Mouse (Mus musculus) lung, adult 2 months (tissue): ENCODE results near the gene Apoc4. TPM values are rescaled to one million over a fixed set of nuclear protein-coding genes. Genes with fewer than 3 reads are reported as not detected.

Experiments used
- DNase-seq: peaks from one replicate; pipeline ENCODE4 v3.0.0; 2022
- H3K4me1 ChIP-seq: fragments of 200-500 bp; 2 replicates; pipeline ENCODE4 v1.6.1; 2011; ENCODE audit warnings: low read length; ENCODE audit not compliant: control insufficient read depth, insufficient read depth
- H3K4me3 ChIP-seq: fragments of 200-500 bp; replicated peaks from 2 replicates; pipeline ENCODE3; 2011; ENCODE audit warnings: low read depth, mild to moderate bottlenecking, control low read depth, low read length; ENCODE audit errors: extremely low read depth
- CTCF ChIP-seq: fragments of 200-500 bp; IDR thresholded peaks from 2 replicates; pipeline ENCODE4 v1.5.1; 2011; ENCODE audit warnings: mild to moderate bottlenecking, low read length, control low read depth; ENCODE audit not compliant: insufficient read depth
- POLR2A ChIP-seq: fragments of 200-500 bp; IDR thresholded peaks from 2 replicates; pipeline ENCODE4 v1.6.1; 2011; ENCODE audit warnings: low read depth, mild to moderate bottlenecking, control low read depth, low read length, borderline replicate concordance; ENCODE audit errors: extremely low read depth
- WGBS: fragments of 180-500 bp; shearing (Covaris S2); methylation state at CpG from one replicate; pipeline ENCODE4 v1.1.7; 2018; 5-methylcytosine and 5-hydroxymethylcytosine counted together
- polyA plus RNA-seq: library from polyadenylated mRNA; depleted of rRNA; stranded (reverse); fragments of >200 nt; gene quantifications from 2 replicates; pipeline ENCODE4 v1.2.3, GENCODE M21; 2012; rRNA removed

Apoc4 gene
- polyA plus RNA-seq: 1.1 and 1.4 TPM in 2 replicates

- no peak within 1 kb of the TSS for H3K4me3 ChIP-seq
- no peak for TF ChIP-seq POLR2A
- TF ChIP-seq CTCF: no peak
- H3K4me1 ChIP-seq: no peaks in the 10 kb centered on the region; the same call in 1 of the 2 replicates
- WGBS: 53% methylated on average over 8 of the region's 8 CpGs
- DNase-seq: no peak
Observed at GRCm38 (mm10) chr7:19681202-19681694, at the start of gene Apoc4, which contains the start of gene Gm44805. Gene Apoc4 (minus strand): TSS chr7:19681479. Gene Gm44805 (minus strand): TSS chr7:19681423.

GRCm38 (mm10) chr7:19726541-19726940 is 45.3 kb upstream of the Apoc4 start:
- Histone ChIP-seq H3K4me1 (0 out of 2 replicates have a peak, but pooled peaks cover 2% of the 10 kb centered on the region), H3K4me3 (no peak overlapping the region)
- TF ChIP-seq CTCF (no peak), POLR2A (no peak)
- DNase-seq: no peak
- 95% methylated on average over 4 of the region's 4 CpGs for WGBS

- peak; percentile 65 for DNase-seq
- 0 out of 2 replicates have a peak, but pooled peaks cover 2% of the 10 kb centered on the region for H3K4me1 ChIP-seq
- TF ChIP-seq CTCF (no peak), POLR2A (no peak)
- H3K4me3 ChIP-seq: no peak overlapping the region
- WGBS: 67% methylated on average over 12 of the region's 12 CpGs
Observed at GRCm38 (mm10) chr7:19724167-19724566, 42.9 kb upstream of the Apoc4 start.

- 52% methylated on average over 6 of the region's 6 CpGs for WGBS
- TF ChIP-seq CTCF (no peak), POLR2A (no peak)
- H3K4me3 ChIP-seq: no peak overlapping the region
- H3K4me1 ChIP-seq: 0 out of 2 replicates have a peak, but pooled peaks cover 2% of the 10 kb centered on the region
- DNase-seq: no peak
Observed at GRCm38 (mm10) chr7:19722754-19723195, 41.5 kb upstream of the Apoc4 start.

- Histone ChIP-seq H3K4me1 (peaks cover 5% of the 10 kb centered on the region; the same call in 1 of the 2 replicates), H3K4me3 (no peak overlapping the region)
- TF ChIP-seq POLR2A: no peak
- TF ChIP-seq CTCF: no peak
- no peak for DNase-seq
- 88% methylated on average over 4 of the region's 4 CpGs for WGBS
Observed at GRCm38 (mm10) chr7:19719200-19719599, 37.9 kb upstream of the Apoc4 start.

- Histone ChIP-seq H3K4me1 (peaks cover 5% of the 10 kb centered on the region; the same call in 1 of the 2 replicates), H3K4me3 (no peak overlapping the region)
- 89% methylated on average over 5 of the region's 5 CpGs for WGBS
- TF ChIP-seq CTCF (no peak), POLR2A (no peak)
- no peak for DNase-seq
Observed at GRCm38 (mm10) chr7:19718297-19718952, 37.1 kb upstream of the Apoc4 start.

- 77% methylated on average over 4 of the region's 4 CpGs for WGBS
- DNase-seq: no peak
- TF ChIP-seq POLR2A (no peak), CTCF (no peak)
- peaks cover 3% of the 10 kb centered on the region; the same call in 1 of the 2 replicates for H3K4me1 ChIP-seq
- no peak overlapping the region for H3K4me3 ChIP-seq
Observed at GRCm38 (mm10) chr7:19717346-19717745, 36.1 kb upstream of the Apoc4 start.

GRCm38 (mm10) chr7:19716822-19717221 is 35.5 kb upstream of the Apoc4 start:
- TF ChIP-seq CTCF (no peak), POLR2A (no peak)
- DNase-seq: no peak
- WGBS: 70% methylated on average over 2 of the region's 2 CpGs

GRCm38 (mm10) chr7:19716055-19716682 is 34.9 kb upstream of the Apoc4 start:
- no peak for DNase-seq
- H3K4me1 ChIP-seq: peaks cover 3% of the 10 kb centered on the region; the same call in 1 of the 2 replicates
- H3K4me3 ChIP-seq: peak overlapping the region; percentile 68
- 5% methylated on average over 18 of the region's 18 CpGs for WGBS
- no peak for TF ChIP-seq CTCF
- no peak for TF ChIP-seq POLR2A

More at GRCm38 (mm10) chr7:19716822-19717221, 35.5 kb upstream of the Apoc4 start:
- Histone ChIP-seq H3K4me3 (no peak overlapping the region), H3K4me1 (peaks cover 3% of the 10 kb centered on the region; the same call in 1 of the 2 replicates)
